Mouse (Mus musculus) erythroblast, embryonic 14.5 days (primary cell): ENCODE measurements around the gene Arap1.

ENCODE experiments used
- GATA1 ChIP-seq: IDR thresholded peaks from 2 replicates; pipeline ENCODE4 v1.6.1; 2012; ENCODE audit warnings: low read length, inconsistent platforms, mixed read lengths
- TAL1 ChIP-seq: IDR thresholded peaks from 3 replicates; pipeline ENCODE4 v1.6.1; 2012; ENCODE audit warnings: low read length, inconsistent platforms, mixed read lengths

GRCm38 (mm10) chr7:101414209-101414608 is 66.3 kb downstream of the Arap1 start:
- TF ChIP-seq TAL1 (no peak), GATA1 (no peak)
